Mouse (Mus musculus) activated CD4-positive, CD25-positive, alpha-beta regulatory T cell, adult 4 months (primary cell): Measurements from ENCODE around the gene Wars2. TPM values are rescaled to one million over a fixed set of nuclear protein-coding genes. Genes with fewer than 3 reads are reported as not detected.
A peak's percentile ranks its signal among the peaks of the same experiment; 100 is the strongest.

Source experiments
- ATAC-seq: one replicate; pipeline ENCODE4 v1.8.0; 2017
- polyA plus RNA-seq, 2 experiments: library from polyadenylated mRNA; unstranded; fragments of 100-300 nt; shearing (Covaris generic); gene quantifications; one replicate each; pipeline ENCODE4 v1.2.1; 2017

Wars2 gene
- polyA plus RNA-seq = 10 to 100 TPM in 1 of 2 experiments, 1 to 10 TPM in 1; 7.0 to 11.8 TPM

GRCm38 (mm10) chr3:99140940-99141854 lies at the start of gene Wars2:
TSS of gene Wars2 (plus strand) at chr3:99141068.
- ATAC-seq = peak; percentile 95

- ATAC-seq = no peak
Observed at GRCm38 (mm10) chr3:99096816-99097215, 44.1 kb upstream of the Wars2 start.

GRCm38 (mm10) chr3:99110353-99111213 lies 30.3 kb upstream of the Wars2 start:
- ATAC-seq = no peak

- ATAC-seq = no peak
Observed at GRCm38 (mm10) chr3:99111214-99111608, 29.7 kb upstream of the Wars2 start.

GRCm38 (mm10) chr3:99113266-99113837 lies 27.5 kb upstream of the Wars2 start:
- ATAC-seq = no peak

GRCm38 (mm10) chr3:99120942-99121341 lies 19.9 kb upstream of the Wars2 start:
- no peak for ATAC-seq

GRCm38 (mm10) chr3:99130521-99130920 lies 10.3 kb upstream of the Wars2 start:
- no peak for ATAC-seq

- no peak for ATAC-seq
Observed at GRCm38 (mm10) chr3:99131973-99132372, 8.9 kb upstream of the Wars2 start.

- no peak for ATAC-seq
Observed at GRCm38 (mm10) chr3:99133913-99134312, 7.0 kb upstream of the Wars2 start.

GRCm38 (mm10) chr3:99147886-99148285 lies 7.0 kb downstream of the Wars2 start:
- no peak for ATAC-seq

GRCm38 (mm10) chr3:99149035-99149434 lies 8.2 kb downstream of the Wars2 start:
- ATAC-seq = no peak

- ATAC-seq = no peak
Observed at GRCm38 (mm10) chr3:99156286-99156685, 15.4 kb downstream of the Wars2 start.

- no peak for ATAC-seq
Observed at GRCm38 (mm10) chr3:99156987-99157386, 16.1 kb downstream of the Wars2 start.

GRCm38 (mm10) chr3:99157451-99158015 lies 16.7 kb downstream of the Wars2 start:
- no peak for ATAC-seq

- no peak for ATAC-seq
Observed at GRCm38 (mm10) chr3:99160016-99160415, 19.1 kb downstream of the Wars2 start.

- no peak for ATAC-seq
Observed at GRCm38 (mm10) chr3:99162191-99162590, 21.3 kb downstream of the Wars2 start.

- ATAC-seq = no peak
Observed at GRCm38 (mm10) chr3:99167734-99168133, 26.9 kb downstream of the Wars2 start.

- no peak for ATAC-seq
Observed at GRCm38 (mm10) chr3:99173178-99173577, 32.3 kb downstream of the Wars2 start.

GRCm38 (mm10) chr3:99174658-99175304 lies 33.9 kb downstream of the Wars2 start:
- no peak for ATAC-seq

GRCm38 (mm10) chr3:99183355-99184016 lies 42.6 kb downstream of the Wars2 start:
- no peak for ATAC-seq

GRCm38 (mm10) chr3:99184373-99184772 lies 43.5 kb downstream of the Wars2 start:
- no peak for ATAC-seq

- no peak for ATAC-seq
Observed at GRCm38 (mm10) chr3:99188097-99188496, 47.2 kb downstream of the Wars2 start.
